Mouse (Mus musculus) adrenal gland, postnatal 36 days (tissue): ENCODE measurements around the gene Hmgcl. TPM values are rescaled to one million over a fixed set of nuclear protein-coding genes. Genes with fewer than 3 reads are reported as not detected.
"Not testable (repeated sequence)": the region's sequence is repeated elsewhere in the genome, so short reads cannot be mapped to it uniquely, and the experiment has no call there.

ENCODE experiments used
- DNase-seq, 2 experiments: peaks; one replicate each; pipeline ENCODE4 v3.0.0; 2021; ENCODE audit warnings: mixed read lengths in 1 of 2
- total RNA-seq, 2 experiments: library from RNA; stranded (reverse); gene quantifications; 2 replicates each; pipeline ENCODE4 v1.2.3; 2021

Gene Hmgcl
- total RNA-seq, 2 experiments from 2014 or later: 56.1 to 62.6 TPM

GRCm38 (mm10) chr4:135926861-135927260, 19.4 kb upstream of the Hmgcl start:
- DNase-seq: no peak

GRCm38 (mm10) chr4:135928376-135928775, 17.9 kb upstream of the Hmgcl start:
- DNase-seq: no peak

GRCm38 (mm10) chr4:135929405-135929804, 16.8 kb upstream of the Hmgcl start:
- DNase-seq: no peak

- DNase-seq: no peak
Measured at GRCm38 (mm10) chr4:135929828-135930227, 16.4 kb upstream of the Hmgcl start.

GRCm38 (mm10) chr4:135930239-135930638, 16.0 kb upstream of the Hmgcl start:
- DNase-seq: no peak

GRCm38 (mm10) chr4:135931832-135932231, 14.4 kb upstream of the Hmgcl start:
- DNase-seq: no peak

GRCm38 (mm10) chr4:135934708-135935500, 11.3 kb upstream of the Hmgcl start:
- no peak for DNase-seq

GRCm38 (mm10) chr4:135935502-135935901, 10.7 kb upstream of the Hmgcl start:
- no peak for DNase-seq

GRCm38 (mm10) chr4:135938858-135939257, 7.4 kb upstream of the Hmgcl start:
- no peak for DNase-seq

GRCm38 (mm10) chr4:135941026-135941425, 5.2 kb upstream of the Hmgcl start:
- not testable (repeated sequence) for DNase-seq

- DNase-seq: no peak
Measured at GRCm38 (mm10) chr4:135942193-135942592, 4.1 kb upstream of the Hmgcl start.

GRCm38 (mm10) chr4:135943389-135943788, 2.9 kb upstream of the Hmgcl start:
- no peak for DNase-seq

- no peak for DNase-seq
Measured at GRCm38 (mm10) chr4:135945706-135946105, 542 bp upstream of the Hmgcl start.

- no peak for DNase-seq
Measured at GRCm38 (mm10) chr4:135946659-135947301, 532 bp downstream of the Hmgcl start.

GRCm38 (mm10) chr4:135948142-135948541, 1.9 kb downstream of the Hmgcl start:
- DNase-seq: no peak

- DNase-seq: no peak
Measured at GRCm38 (mm10) chr4:135949475-135949874, 3.2 kb downstream of the Hmgcl start.

GRCm38 (mm10) chr4:135949911-135950310, 3.7 kb downstream of the Hmgcl start:
- DNase-seq: no peak

GRCm38 (mm10) chr4:135950365-135950764, 4.1 kb downstream of the Hmgcl start:
- no peak for DNase-seq

GRCm38 (mm10) chr4:135951505-135951904, 5.3 kb downstream of the Hmgcl start:
- no peak for DNase-seq

- DNase-seq: no peak
Measured at GRCm38 (mm10) chr4:135953179-135953578, 6.9 kb downstream of the Hmgcl start.

- DNase-seq: peak; percentile 69 to 80
Measured at GRCm38 (mm10) chr4:135954241-135954640, 8.0 kb downstream of the Hmgcl start.

GRCm38 (mm10) chr4:135955886-135956285, 9.6 kb downstream of the Hmgcl start:
- DNase-seq: no peak

GRCm38 (mm10) chr4:135958354-135958753, 12.1 kb downstream of the Hmgcl start:
- peak in 1 of 2 experiments; percentile 51 for DNase-seq

- peak; percentile 84 to 90 for DNase-seq
Measured at GRCm38 (mm10) chr4:135960717-135961116, 14.5 kb downstream of the Hmgcl start.
